Mouse (Mus musculus): ENCODE results near the gene Thbs3.
A peak's percentile ranks its signal among the peaks of the same experiment; 100 is the strongest.

Gene Thbs3

GRCm38 (mm10) chr3:89251365-89251895 is 36.5 kb downstream of the Thbs3 start:
- DNase-seq: peak; percentile 74 to 84

- DNase-seq: no peak
Measured at GRCm38 (mm10) chr3:89254994-89255393, 40.0 kb downstream of the Thbs3 start.

GRCm38 (mm10) chr3:89256177-89256576 is 41.2 kb downstream of the Thbs3 start:
- no peak for DNase-seq

- no peak for DNase-seq
Measured at GRCm38 (mm10) chr3:89259076-89259475, 44.1 kb downstream of the Thbs3 start, which contains the start of gene Dpm3. Gene Dpm3 (plus strand): TSS chr3:89259358.

GRCm38 (mm10) chr3:89260211-89260610 is 45.2 kb downstream of the Thbs3 start:
- no peak for DNase-seq

GRCm38 (mm10) chr3:89262417-89262816 is 47.4 kb downstream of the Thbs3 start:
- DNase-seq: peak in 1 of 2 experiments; percentile 37

- peak; percentile 80 to 86 for DNase-seq
Measured at GRCm38 (mm10) chr3:89266439-89266893, 51.5 kb downstream of the Thbs3 start.

- no peak for DNase-seq
Measured at GRCm38 (mm10) chr3:89268916-89269315, 53.9 kb downstream of the Thbs3 start.

- peak; percentile 90 to 92 for DNase-seq
Measured at GRCm38 (mm10) chr3:89270051-89270755, 55.2 kb downstream of the Thbs3 start, which contains the start of gene Slc50a1. Gene Slc50a1 (minus strand): TSS chr3:89270570.

GRCm38 (mm10) chr3:89270891-89271290 is 55.9 kb downstream of the Thbs3 start:
- DNase-seq: peak; percentile 50 to 66

GRCm38 (mm10) chr3:89271760-89272159 is 56.8 kb downstream of the Thbs3 start:
- DNase-seq: peak; percentile 52 to 64

- no peak for DNase-seq
Measured at GRCm38 (mm10) chr3:89276061-89276460, 61.1 kb downstream of the Thbs3 start.
